In the genomic region with DNA sequence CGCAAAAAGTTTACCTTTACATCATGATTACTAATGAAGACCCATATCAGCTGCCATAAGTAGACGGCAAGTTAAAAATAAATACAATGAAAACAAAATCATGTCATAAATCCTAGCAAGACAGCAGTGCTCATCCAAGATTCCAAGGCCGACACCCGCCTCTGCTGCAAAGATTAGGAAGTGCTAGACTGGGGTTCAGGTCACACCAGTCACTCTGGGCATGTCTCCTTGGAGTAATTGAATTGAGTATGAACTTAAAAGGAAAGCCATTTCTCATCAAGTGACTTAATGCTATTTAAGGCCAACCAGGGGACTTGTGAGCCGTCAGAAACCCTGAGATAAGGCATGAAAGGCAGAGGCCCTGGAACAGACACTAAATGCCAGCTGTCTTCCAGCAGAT, we compare ENCODE assay signal across 27 mouse cellular contexts. TPM values are rescaled to one million over a fixed set of nuclear protein-coding genes. Genes with fewer than 3 reads are reported as not detected.
DNase-seq lines count a peak whose midpoint lies in the region; ATAC-seq and TF ChIP-seq lines count a peak whose summit lies in the region.
"Had no signal": no experiment of that assay in that cellular context is flagged by ENCODE, and none has a peak within 500 bp of the region (broad histone marks: within the 10 kb centered on the region; RNA-seq: fewer than 3 reads in every experiment).

No protein-coding gene starts in this region.

- no peak for ATAC-seq in intestine, postnatal 0 days
- ATAC-seq in intestine, embryonic 15.5 days: no peak
- ATAC-seq: activated CD4-positive, CD25-positive, alpha-beta regulatory T cell, adult 4 months; forebrain, embryonic 14.5 days; inflammation-experienced regulatory T-cells, adult 6 months had no signal

- H3K4me3 ChIP-seq in heart, embryonic 10.5 days: no peak overlapping the region
- H3K4me3 ChIP-seq in intestine, postnatal 0 days (ENCODE audit: low read depth, low read length): no peak overlapping the region
- no peak overlapping the region for H3K4me3 ChIP-seq in intestine, embryonic 15.5 days (replicated peaks)
- H3K4me3 ChIP-seq: embryonic facial prominence, embryonic 12.5 days; hindbrain, embryonic 10.5 days; hindbrain, embryonic 15.5 days; limb, embryonic 10.5 days; limb, embryonic 15.5 days; liver, embryonic 15.5 days; stomach, embryonic 15.5 days had no signal

- peak overlapping the region; percentile 22; the same call in 1 of the 2 replicates for H3K27ac ChIP-seq in heart, embryonic 10.5 days
- H3K27ac ChIP-seq in intestine, postnatal 0 days (ENCODE audit: low read depth, low read length): peak overlapping the region; percentile 15; the same call in 1 of the 2 replicates
- no peak overlapping the region for H3K27ac ChIP-seq in intestine, embryonic 15.5 days
- H3K27ac ChIP-seq: embryonic facial prominence, embryonic 12.5 days; hindbrain, embryonic 10.5 days; limb, embryonic 10.5 days; limb, embryonic 15.5 days; liver, embryonic 15.5 days; stomach, embryonic 15.5 days had no signal

- no peaks in the 10 kb centered on the region for H3K36me3 ChIP-seq in heart, embryonic 10.5 days
- H3K36me3 ChIP-seq in intestine, postnatal 0 days (ENCODE audit: control insufficient read depth, insufficient read depth): no peaks in the 10 kb centered on the region
- 0 out of 2 replicates have a peak, but pooled peaks cover 2% of the 10 kb centered on the region for H3K36me3 ChIP-seq in intestine, embryonic 15.5 days
- H3K36me3 ChIP-seq: embryonic facial prominence, embryonic 12.5 days; hindbrain, embryonic 15.5 days; stomach, embryonic 15.5 days had no signal

- H3K4me1 ChIP-seq in heart, embryonic 10.5 days: peaks cover 18% of the 10 kb centered on the region
- peaks cover 7% of the 10 kb centered on the region for H3K4me1 ChIP-seq in intestine, postnatal 0 days (replicated peaks; ENCODE audit: control insufficient read depth, insufficient read depth, low read length)
- peaks cover 5% of the 10 kb centered on the region; the same call in 1 of the 2 replicates for H3K4me1 ChIP-seq in intestine, embryonic 15.5 days (replicated peaks)
- H3K4me1 ChIP-seq: limb, embryonic 10.5 days had no signal

- H3K9me3 ChIP-seq in heart, embryonic 10.5 days: no peaks in the 10 kb centered on the region
- no peaks in the 10 kb centered on the region for H3K9me3 ChIP-seq in intestine, postnatal 0 days (ENCODE audit: control insufficient read depth)
- no peaks in the 10 kb centered on the region for H3K9me3 ChIP-seq in intestine, embryonic 15.5 days
- H3K9me3 ChIP-seq: embryonic facial prominence, embryonic 12.5 days; hindbrain, embryonic 10.5 days; hindbrain, embryonic 15.5 days; limb, embryonic 10.5 days; limb, embryonic 15.5 days; liver, embryonic 15.5 days; stomach, embryonic 15.5 days had no signal

- intact Hi-C loops in heart, postnatal 36 days (cut with DNase I): no loop called here

- no peaks in the 10 kb centered on the region for H3K27me3 ChIP-seq in heart, embryonic 10.5 days (ENCODE audit: insufficient read depth, poor library complexity, severe bottlenecking)
- no peaks in the 10 kb centered on the region for H3K27me3 ChIP-seq in intestine, postnatal 0 days (replicated peaks; ENCODE audit: control insufficient read depth, insufficient read depth, low read length)
- H3K27me3 ChIP-seq in intestine, embryonic 15.5 days (replicated peaks): no peaks in the 10 kb centered on the region
- H3K27me3 ChIP-seq: embryonic facial prominence, embryonic 12.5 days; hindbrain, embryonic 15.5 days; limb, embryonic 15.5 days; liver, embryonic 15.5 days; stomach, embryonic 15.5 days had no signal

- no peak overlapping the region for H3K9ac ChIP-seq in intestine, postnatal 0 days (ENCODE audit: low read depth, low read length)
- no peak overlapping the region for H3K9ac ChIP-seq in intestine, embryonic 15.5 days
- H3K9ac ChIP-seq: embryonic facial prominence, embryonic 12.5 days; hindbrain, embryonic 15.5 days; limb, embryonic 15.5 days; liver, embryonic 15.5 days; lung, embryonic 14.5 days; stomach, embryonic 15.5 days had no signal

- TF ChIP-seq CTCF in intestine, postnatal 0 days (IDR thresholded peaks at IDR 0.05; ENCODE audit: low read depth): no peak

- no peak for DNase-seq in heart, embryonic 10.5 days (ENCODE audit: low spot score)
- no peak for DNase-seq in heart, postnatal 36 days
- DNase-seq in adrenal gland, postnatal 14 days: peak; percentile 43
- no peak for DNase-seq in ovary, postnatal 14 days (ENCODE audit: low spot score)
- DNase-seq: B cell, adult 2 months; cerebellum, adult 11 months; cerebellum, adult 9-10 months; embryo, embryonic 11 days; gastrocnemius, postnatal 25 days; kidney, adult 2 months; kidney, postnatal 4 days; lung, embryonic 14.5 days; lung, postnatal 14 days; midbrain, embryonic 14.5 days; right cerebral cortex, postnatal 25 days had no signal

- no peak overlapping the region for H3K4me2 ChIP-seq in intestine, postnatal 0 days (replicated peaks; ENCODE audit: low read depth)
- no peak overlapping the region for H3K4me2 ChIP-seq in intestine, embryonic 15.5 days (replicated peaks)
- H3K4me2 ChIP-seq: embryonic facial prominence, embryonic 12.5 days; hindbrain, embryonic 15.5 days; limb, embryonic 15.5 days; liver, embryonic 15.5 days; lung, embryonic 14.5 days; stomach, embryonic 15.5 days had no signal

- WGBS in heart, embryonic 10.5 days: 48% methylated on average over 5 of the region's 5 CpGs
- 49% methylated on average over 5 of the region's 5 CpGs for WGBS in intestine, postnatal 0 days
- 53% methylated on average over 5 of the region's 5 CpGs for WGBS in intestine, embryonic 15.5 days

RNA-seq across cellular contexts. Expression of a gene that starts 20.4 kb away (rescaled TPM):
- 26.4 and 31.3 TPM in 2 replicates for polyA plus RNA-seq in heart, embryonic 10.5 days (2016; fragmentation: Nextera tagmentation; extraction: Ambion mirVana)
- 10 to 100 TPM; 17.1 to 17.4 TPM for total RNA-seq in heart, postnatal 36 days (2021)
- 52.4 and 54.1 TPM in 2 replicates for polyA plus RNA-seq in intestine, postnatal 0 days (2015; fragmentation: Nextera tagmentation; extraction: Ambion mirVana)
- 40.8 and 49.3 TPM in 2 replicates for polyA plus RNA-seq in intestine, embryonic 15.5 days (2015; fragmentation: Nextera tagmentation; extraction: Ambion mirVana)
- total RNA-seq in adrenal gland, postnatal 14 days (2021): 7.8 and 10.4 TPM in 2 replicates

RNA-seq across cellular contexts. Expression of a gene that starts 42.5 kb away (rescaled TPM):
- 0.22 and 0.35 TPM in 2 replicates for polyA plus RNA-seq in heart, embryonic 10.5 days (2016; fragmentation: Nextera tagmentation; extraction: Ambion mirVana)
- total RNA-seq in heart, postnatal 36 days (2021): not detected
- polyA plus RNA-seq in intestine, postnatal 0 days (2015; fragmentation: Nextera tagmentation; extraction: Ambion mirVana): 0.09 and 0.17 TPM in 2 replicates
- polyA plus RNA-seq in intestine, embryonic 15.5 days (2015; fragmentation: Nextera tagmentation; extraction: Ambion mirVana): 0.28 and 0.41 TPM in 2 replicates
- total RNA-seq in adrenal gland, postnatal 14 days (2021): 0.30 TPM in 1 of 2 replicates, not detected in the other
- total RNA-seq: gastrocnemius, postnatal 25 days had no signal

RNA-seq across cellular contexts. Expression of a gene that starts 50.0 kb away (rescaled TPM):
- polyA plus RNA-seq in heart, embryonic 10.5 days (2016; fragmentation: Nextera tagmentation; extraction: Ambion mirVana): 89.5 and 106 TPM in 2 replicates
- total RNA-seq in heart, postnatal 36 days (2021): 10 to 100 TPM; 65.6 to 68.0 TPM
- polyA plus RNA-seq in intestine, postnatal 0 days (2015; fragmentation: Nextera tagmentation; extraction: Ambion mirVana): 122 and 123 TPM in 2 replicates
- 105 and 116 TPM in 2 replicates for polyA plus RNA-seq in intestine, embryonic 15.5 days (2015; fragmentation: Nextera tagmentation; extraction: Ambion mirVana)
- total RNA-seq in adrenal gland, postnatal 14 days (2021): 68.0 TPM in 2 replicates

RNA-seq across cellular contexts. Expression of a gene that starts 50.9 kb away (rescaled TPM):
- polyA plus RNA-seq in heart, embryonic 10.5 days (2016; fragmentation: Nextera tagmentation; extraction: Ambion mirVana): 75.7 and 78.8 TPM in 2 replicates
- 10 to 100 TPM; 66.3 to 73.0 TPM for total RNA-seq in heart, postnatal 36 days (2021)
- polyA plus RNA-seq in intestine, postnatal 0 days (2015; fragmentation: Nextera tagmentation; extraction: Ambion mirVana): 89.4 and 94.8 TPM in 2 replicates
- polyA plus RNA-seq in intestine, embryonic 15.5 days (2015; fragmentation: Nextera tagmentation; extraction: Ambion mirVana): 87.7 and 87.9 TPM in 2 replicates
- total RNA-seq in adrenal gland, postnatal 14 days (2021): 59.8 and 60.9 TPM in 2 replicates
